Mouse (Mus musculus) cortical plate, adult 2 months (tissue): ENCODE measurements at regions not wholly inside any gene's neighbourhood (a gene's known extent, or its start where the extent isn't known, plus 50 kb on each side); places are given as distances from the start of the nearest gene placed in this dataset.

ENCODE experiments used
- CTCF ChIP-seq: fragments of 200-500 bp; IDR thresholded peaks from 2 replicates; pipeline ENCODE4 v1.5.1; 2011; ENCODE audit warnings: mild to moderate bottlenecking, control low read depth, low read length; ENCODE audit not compliant: insufficient read depth; ENCODE audit errors: extremely low read depth
- POLR2A ChIP-seq: fragments of 200-500 bp; IDR thresholded peaks from 2 replicates; pipeline ENCODE4 v1.6.1; 2011; ENCODE audit warnings: mild to moderate bottlenecking, low read length, control low read depth; ENCODE audit not compliant: insufficient read depth; ENCODE audit errors: extremely low read depth

- TF ChIP-seq POLR2A (no peak), CTCF (no peak)
These were observed 56.3 kb upstream of the Cd180 start for GRCm38 (mm10) chr13:102637059-102637458.
